ENCODE assay signal across 10 mouse cellular contexts in genomic region chr5:120457628-120458027, GRCm38 (mm10). TPM values are rescaled to one million over a fixed set of nuclear protein-coding genes. Genes with fewer than 3 reads are reported as not detected.
DNase-seq lines count a peak whose midpoint lies in the region; ATAC-seq and TF ChIP-seq lines count a peak whose summit lies in the region.
"Had no signal": no experiment of that assay in that cellular context is flagged by ENCODE, and none has a peak within 500 bp of the region (broad histone marks: within the 10 kb centered on the region; RNA-seq: fewer than 3 reads in every experiment).

No protein-coding gene starts in this region.

- H3K27me3 ChIP-seq in midbrain, embryonic 14.5 days (ENCODE audit: control insufficient read depth, insufficient read depth, low read length): no peaks in the 10 kb centered on the region; the same call in 1 of the 2 replicates

- no peaks in the 10 kb centered on the region for H3K9me3 ChIP-seq in midbrain, embryonic 14.5 days (ENCODE audit: control insufficient read depth, low read length)
- H3K9me3 ChIP-seq: embryonic facial prominence, embryonic 12.5 days; lung, embryonic 15.5 days had no signal

- no peak overlapping the region for H3K9ac ChIP-seq in midbrain, embryonic 14.5 days (replicated peaks; ENCODE audit: low read length)
- H3K9ac ChIP-seq: embryonic facial prominence, embryonic 12.5 days; lung, embryonic 15.5 days had no signal

- no peaks in the 10 kb centered on the region for H3K4me1 ChIP-seq in midbrain, embryonic 14.5 days (ENCODE audit: control insufficient read depth, insufficient read depth, low read length)
- H3K4me1 ChIP-seq: embryonic facial prominence, embryonic 12.5 days; lung, embryonic 15.5 days had no signal

- no peak overlapping the region for H3K27ac ChIP-seq in gastrocnemius, adult 2 months
- no peak overlapping the region for H3K27ac ChIP-seq in midbrain, embryonic 14.5 days (replicated peaks; ENCODE audit: low read depth, low read length)
- H3K27ac ChIP-seq: embryonic facial prominence, embryonic 12.5 days; lung, embryonic 15.5 days had no signal

- DNase-seq in gastrocnemius, adult 2 months: peak; percentile 44
- no peak for DNase-seq in gastrocnemius, adult 8-10 months (ENCODE audit: low spot score in 2 of 2)
- peak; percentile 79 for DNase-seq in A20 (ENCODE audit: low read depth, low spot score)
- peak; percentile 86 for DNase-seq in adrenal gland, postnatal 14 days
- DNase-seq in embryo, embryonic 9.5 days (ENCODE audit: extremely low spot score): peak; percentile 84
- DNase-seq in kidney, postnatal 4 days: peak; percentile 87 to 88
- peak; percentile 94 for DNase-seq in midbrain, embryonic 14.5 days
- DNase-seq in testis, postnatal 14 days (ENCODE audit: low spot score): peak; percentile 68

- no peak for ATAC-seq in midbrain, embryonic 14.5 days (ENCODE audit: low FRiP score, low TSS enrichment)

- WGBS in midbrain, embryonic 14.5 days: 5% methylated on average over 9 of the region's 9 CpGs

- H3K4me3 ChIP-seq in gastrocnemius, adult 2 months: no peak overlapping the region
- H3K4me3 ChIP-seq in midbrain, embryonic 14.5 days (replicated peaks; ENCODE audit: low read depth, low read length): no peak overlapping the region
- H3K4me3 ChIP-seq: embryonic facial prominence, embryonic 12.5 days; lung, embryonic 15.5 days had no signal

- H3K4me2 ChIP-seq in midbrain, embryonic 14.5 days (ENCODE audit: low read length): no peak overlapping the region
- H3K4me2 ChIP-seq: embryonic facial prominence, embryonic 12.5 days; lung, embryonic 15.5 days had no signal

- TF ChIP-seq CTCF in gastrocnemius, adult 2 months (IDR thresholded peaks at IDR 0.05): peak; percentile 59

- intact Hi-C loops in gastrocnemius, adult 2 months (cut with DNase I): no loop called here

- H3K36me3 ChIP-seq in midbrain, embryonic 14.5 days (ENCODE audit: control insufficient read depth, insufficient read depth, low read length): no peaks in the 10 kb centered on the region
- H3K36me3 ChIP-seq: embryonic facial prominence, embryonic 12.5 days; lung, embryonic 15.5 days had no signal

RNA-seq across cellular contexts. Expression of gene Sdsl, which starts 15.0 kb away (rescaled TPM):
- total RNA-seq in gastrocnemius, adult 2 months (2021): 1 to 10 TPM in 1 of 2 experiments, under 1 TPM in 1; 0.41 to 1.1 TPM
- total RNA-seq in gastrocnemius, adult 8-10 months (2022): under 1 TPM; 0.32 to 0.73 (median 0.66) TPM
- 43.0 and 43.7 TPM in 2 replicates for total RNA-seq in adrenal gland, postnatal 14 days (2021)
- 6.0 TPM in 2 replicates for polyA plus RNA-seq in midbrain, embryonic 14.5 days (2014; fragmentation: Nextera tagmentation; extraction: Ambion mirVana)

RNA-seq across cellular contexts. Expression of gene Sds, which starts 18.7 kb away (rescaled TPM):
- total RNA-seq in gastrocnemius, adult 2 months (2021): under 1 TPM; 0.26 to 0.70 TPM
- under 1 TPM; 0.45 to 0.99 (median 0.60) TPM for total RNA-seq in gastrocnemius, adult 8-10 months (2022)
- 3.5 and 28.1 TPM in 2 replicates for total RNA-seq in adrenal gland, postnatal 14 days (2021)
- polyA plus RNA-seq in midbrain, embryonic 14.5 days (2014; fragmentation: Nextera tagmentation; extraction: Ambion mirVana): 0.55 TPM in 1 of 2 replicates, not detected in the other
- polyA plus RNA-seq: embryonic facial prominence, embryonic 12.5 days; lung, embryonic 15.5 days had no signal

RNA-seq across cellular contexts. Expression of gene Lhx5, which starts 26.1 kb away (rescaled TPM):
- not detected for total RNA-seq in gastrocnemius, adult 2 months (2021)
- not detected for total RNA-seq in gastrocnemius, adult 8-10 months (2022)
- not detected in 2 replicates for total RNA-seq in adrenal gland, postnatal 14 days (2021)
- polyA plus RNA-seq in midbrain, embryonic 14.5 days (2014; fragmentation: Nextera tagmentation; extraction: Ambion mirVana): 34.1 and 44.9 TPM in 2 replicates

RNA-seq across cellular contexts. Expression of gene Plbd2, which starts 45.8 kb away (rescaled TPM):
- total RNA-seq in gastrocnemius, adult 2 months (2021): 10 to 100 TPM; 33.7 to 47.8 TPM
- 10 to 100 TPM; 40.5 to 44.7 (median 42.1) TPM for total RNA-seq in gastrocnemius, adult 8-10 months (2022)
- total RNA-seq in adrenal gland, postnatal 14 days (2021): 63.6 and 70.5 TPM in 2 replicates
- 24.7 and 26.1 TPM in 2 replicates for polyA plus RNA-seq in midbrain, embryonic 14.5 days (2014; fragmentation: Nextera tagmentation; extraction: Ambion mirVana)

RNA-seq across cellular contexts. Expression of gene Slc8b1, which starts 53.3 kb away (rescaled TPM):
- total RNA-seq in gastrocnemius, adult 2 months (2021): 10 to 100 TPM in 1 of 2 experiments, 1 to 10 TPM in 1; 8.1 to 10.5 TPM
- total RNA-seq in gastrocnemius, adult 8-10 months (2022): 10 to 100 TPM in 1 of 4 experiments, 1 to 10 TPM in 3; 6.0 to 10.7 (median 6.5) TPM
- total RNA-seq in adrenal gland, postnatal 14 days (2021): 33.5 and 35.6 TPM in 2 replicates
- 0.85 and 1.5 TPM in 2 replicates for polyA plus RNA-seq in midbrain, embryonic 14.5 days (2014; fragmentation: Nextera tagmentation; extraction: Ambion mirVana)

Comparison
In these comparisons a context has a peak if more than half of its experiments do, and no peak if none do; other contexts are left out.
1. DNase-seq: peak in gastrocnemius, adult 2 months (single experiment), A20 (single experiment), adrenal gland, postnatal 14 days (single experiment), embryo, embryonic 9.5 days (single experiment), kidney, postnatal 4 days (2 of 2), midbrain, embryonic 14.5 days (single experiment) and testis, postnatal 14 days (single experiment); none in gastrocnemius, adult 8-10 months (0 of 2).
2. RNA of gene Sdsl, which starts 15.0 kb away (total RNA-seq): 43.0 to 43.7 TPM in adrenal gland, postnatal 14 days; 0.41 to 1.1 TPM in gastrocnemius, adult 2 months and 0.32 to 0.73 TPM in gastrocnemius, adult 8-10 months; every median in the first group is over 10 times any median in the second.